Mouse (Mus musculus): ENCODE results near the gene Ppp1r12a.

GRCm38 (mm10) chr10:108182386-108182785 is 20.4 kb downstream of the Ppp1r12a start:
- TF ChIP-seq CTCF (IDR thresholded peaks at IDR 0.05; ENCODE audit: extremely low read depth, insufficient read depth, low read length) (no peak), POLR2A (IDR thresholded peaks at IDR 0.05; ENCODE audit: extremely low read depth, insufficient read depth, low read length) (no peak)
